ENCODE assay signal across 24 mouse cellular contexts in the genomic region with DNA sequence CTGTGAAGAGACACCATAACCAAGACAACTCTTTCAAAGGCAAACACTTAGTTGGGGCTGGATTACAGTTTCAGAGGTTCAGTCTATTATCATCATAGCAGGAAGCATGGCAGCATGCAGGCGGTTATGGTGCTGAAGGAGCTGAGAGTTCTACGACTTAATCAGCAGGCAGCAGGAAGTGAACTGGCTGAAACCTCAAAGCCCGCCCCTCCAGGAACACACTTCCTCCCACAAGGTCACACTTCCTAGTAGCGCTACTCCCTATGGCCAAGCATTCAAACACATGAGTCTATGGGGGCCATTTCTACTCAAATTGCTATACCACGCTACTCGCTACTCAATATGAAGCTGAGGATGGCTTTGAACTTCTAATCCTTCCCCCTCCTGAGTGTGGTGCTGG. TPM values are rescaled to one million over a fixed set of nuclear protein-coding genes. Genes with fewer than 3 reads are reported as not detected.
A peak's percentile ranks its signal among the peaks of the same experiment; 100 is the strongest.
DNase-seq lines count a peak whose midpoint lies in the region; ATAC-seq and TF ChIP-seq lines count a peak whose summit lies in the region.
"Had no signal": no experiment of that assay in that cellular context is flagged by ENCODE, and none has a peak within 500 bp of the region (broad histone marks: within the 10 kb centered on the region; RNA-seq: fewer than 3 reads in every experiment).

No protein-coding gene starts in this region.

- ATAC-seq in megakaryocyte, adult 5-6 weeks (ENCODE audit: poor library complexity, severe bottlenecking) = peak; percentile 62
- ATAC-seq: activated CD4-positive, CD25-positive, alpha-beta regulatory T cell, adult 4 months; forebrain, embryonic 14.5 days had no signal

- H3K27ac ChIP-seq in kidney, adult 2 months (ENCODE audit: insufficient read depth, low read depth, low read length) = no peak overlapping the region
- H3K27ac ChIP-seq: embryonic facial prominence, embryonic 15.5 days; forebrain, embryonic 10.5 days; gastrocnemius, adult 2 months; heart, adult 2 months; heart, embryonic 15.5 days; hindbrain, embryonic 10.5 days; hindbrain, embryonic 14.5 days had no signal

- TF ChIP-seq CTCF in kidney, adult 2 months (conservative IDR thresholded peaks at IDR 0.05; ENCODE audit: insufficient read depth, insufficient read length, low read depth, low read length) = no peak

- WGBS in kidney, adult 2 months = 83% methylated on average over 6 of the region's 6 CpGs

- H3K4me1 ChIP-seq in kidney, adult 2 months (ENCODE audit: control insufficient read depth, insufficient read depth, low read length) = no peaks in the 10 kb centered on the region

- no peak overlapping the region for H3K4me3 ChIP-seq in kidney, adult 2 months (ENCODE audit: insufficient read depth, low read depth, low read length)
- H3K4me3 ChIP-seq: embryonic facial prominence, embryonic 15.5 days; erythroblast, embryonic 14.5 days; forebrain, embryonic 10.5 days; gastrocnemius, adult 2 months; heart, adult 2 months; heart, embryonic 15.5 days; hindbrain, embryonic 10.5 days had no signal

- H3K36me3 ChIP-seq in kidney, adult 2 months (ENCODE audit: control insufficient read depth, insufficient read depth, low read length) = no peaks in the 10 kb centered on the region
- H3K36me3 ChIP-seq: embryonic facial prominence, embryonic 15.5 days; forebrain, embryonic 10.5 days; heart, embryonic 15.5 days; hindbrain, embryonic 10.5 days had no signal

- TF ChIP-seq POLR2A in kidney, adult 2 months (IDR thresholded peaks at IDR 0.05; ENCODE audit: low read depth, low read length) = no peak

- H3K27me3 ChIP-seq in kidney, adult 2 months (replicated peaks; ENCODE audit: control insufficient read depth, insufficient read depth, low read length) = no peaks in the 10 kb centered on the region
- H3K27me3 ChIP-seq: embryonic facial prominence, embryonic 15.5 days; heart, embryonic 15.5 days had no signal

- peak; percentile 16 for DNase-seq in thymus, postnatal 0 days (ENCODE audit: low spot score)
- no peak for DNase-seq in thymus, adult 18-20 months
- DNase-seq in R1 (ENCODE audit: low read depth, low spot score) = peak; percentile 59
- no peak for DNase-seq in lung, adult 18-20 months
- no peak for DNase-seq in yolk sac, embryonic 10.5 days (ENCODE audit: low spot score)
- no peak for DNase-seq in kidney, adult 2 months
- DNase-seq: cerebellum, adult 18-20 months; cerebellum, adult 9-11 months; cerebellum, postnatal 36 days; gastrocnemius, adult 2 months; gastrocnemius, postnatal 36 days; heart, adult 2 months had no signal

RNA-seq across cellular contexts. Expression of gene Cldn14, which starts 31.1 kb away (rescaled TPM):
- 0.13 TPM in 1 of 2 replicates, not detected in the other for polyA plus RNA-seq in thymus, postnatal 0 days (2015; fragmentation: Nextera tagmentation; extraction: Ambion mirVana)
- not detected in 2 replicates for total RNA-seq in megakaryocyte, adult 5-6 weeks (2015)
- total RNA-seq in megakaryocyte, adult 5-6 weeks (2017) = not detected in 2 replicates
- 0.24 and 0.38 TPM in 2 replicates for polyA plus RNA-seq in kidney, adult 2 months (2012; rRNA removed)
- total RNA-seq: adrenal gland, adult 18-20 months; gastrocnemius, adult 2 months; heart, adult 2 months; heart, postnatal 14 days had no signal
- polyA plus RNA-seq: activated CD4-positive, CD25-positive, alpha-beta regulatory T cell, adult 4 months; embryonic facial prominence, embryonic 11.5 days; forebrain, embryonic 10.5 days; forebrain, embryonic 14.5 days; heart, adult 2 months; heart, embryonic 15.5 days; hindbrain, embryonic 10.5 days; hindbrain, embryonic 14.5 days had no signal

Comparison
In these comparisons a context has a peak if more than half of its experiments do, and no peak if none do; other contexts are left out.
1. DNase-seq: peak in thymus, postnatal 0 days (single experiment) and R1 (single experiment); none in thymus, adult 18-20 months (0 of 2), lung, adult 18-20 months (0 of 2), yolk sac, embryonic 10.5 days (single experiment) and kidney, adult 2 months (single experiment).